Mouse (Mus musculus): Measurements from ENCODE around the gene Acot6. TPM values are rescaled to one million over a fixed set of nuclear protein-coding genes. Genes with fewer than 3 reads are reported as not detected.

Acot6 gene
- 2.9 and 6.7 TPM in 2 replicates for polyA plus RNA-seq (2012; rRNA removed; ENCODE audit: low replicate concordance)

DNA sequence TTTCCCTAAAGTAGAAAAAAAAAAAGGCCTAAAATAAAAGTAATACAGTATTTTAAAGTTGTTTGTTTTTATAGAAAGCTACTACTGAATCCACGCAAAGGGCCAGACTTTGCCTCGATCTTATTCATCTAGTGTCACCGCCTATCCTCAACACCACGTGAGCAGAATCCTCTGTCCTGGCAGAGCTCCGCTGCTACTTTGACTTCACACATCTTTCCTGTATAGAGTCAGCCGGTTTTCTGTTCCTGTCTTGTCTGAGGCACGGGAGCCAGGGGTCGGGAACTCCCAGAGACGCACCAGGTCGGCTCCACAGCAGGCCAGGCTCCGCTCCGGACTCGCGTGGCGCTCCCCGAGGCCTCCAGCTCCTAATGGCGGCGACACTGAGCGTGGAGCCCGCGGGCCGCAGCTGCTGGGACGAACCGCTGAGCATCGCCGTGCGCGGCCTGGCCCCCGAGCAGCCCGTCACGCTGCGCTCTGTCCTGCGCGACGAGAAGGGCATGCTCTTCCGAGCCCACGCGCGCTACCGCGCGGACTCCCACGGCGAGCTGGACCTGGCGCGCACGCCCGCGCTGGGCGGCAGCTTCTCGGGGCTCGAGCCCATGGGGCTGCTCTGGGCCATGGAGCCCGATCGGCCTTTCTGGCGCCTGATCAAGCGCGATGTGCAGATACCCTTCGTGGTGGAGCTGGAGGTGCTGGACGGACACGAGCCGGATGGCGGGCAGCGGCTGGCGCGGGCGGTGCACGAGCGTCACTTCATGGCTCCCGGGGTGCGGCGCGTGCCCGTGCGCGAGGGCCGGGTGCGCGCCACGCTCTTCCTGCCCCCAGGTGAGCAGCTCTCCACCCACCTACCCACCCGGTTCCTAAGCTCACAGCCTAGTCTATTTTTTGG lies at the start of gene Acot6:
Acot6 (plus strand) TSS at position 51 of the 889 bp plus-strand sequence.

DNA sequence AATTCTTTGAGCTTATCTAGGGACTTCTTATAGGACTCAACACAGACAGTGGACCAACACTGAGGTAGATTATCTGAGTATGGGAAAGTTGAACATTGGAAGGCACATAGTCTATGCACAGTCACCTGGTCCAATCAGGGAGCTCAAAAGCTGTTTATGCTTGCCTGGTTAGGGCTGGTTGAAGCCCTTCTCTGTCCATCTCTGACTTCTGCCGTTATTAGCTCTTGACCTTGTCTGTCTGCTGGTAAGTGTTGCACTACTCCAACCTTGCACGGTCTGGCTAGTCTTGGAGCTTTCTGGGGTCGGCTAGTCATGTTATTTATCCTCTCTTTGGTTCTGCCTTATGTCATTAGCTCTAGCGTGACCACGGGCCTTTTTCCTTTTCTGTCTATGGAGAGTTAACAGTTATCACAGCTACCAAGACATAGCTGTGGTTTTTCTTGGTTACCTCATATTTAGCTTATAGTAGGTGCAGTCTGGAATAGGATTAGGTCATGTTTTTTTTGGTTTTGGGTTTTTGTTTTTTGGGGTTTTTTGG lies 48.4 kb upstream of the Acot6 start, which contains the start of gene Acot3:
Acot3 (plus strand) TSS at position 208 of the 538 bp plus-strand sequence.

DNA sequence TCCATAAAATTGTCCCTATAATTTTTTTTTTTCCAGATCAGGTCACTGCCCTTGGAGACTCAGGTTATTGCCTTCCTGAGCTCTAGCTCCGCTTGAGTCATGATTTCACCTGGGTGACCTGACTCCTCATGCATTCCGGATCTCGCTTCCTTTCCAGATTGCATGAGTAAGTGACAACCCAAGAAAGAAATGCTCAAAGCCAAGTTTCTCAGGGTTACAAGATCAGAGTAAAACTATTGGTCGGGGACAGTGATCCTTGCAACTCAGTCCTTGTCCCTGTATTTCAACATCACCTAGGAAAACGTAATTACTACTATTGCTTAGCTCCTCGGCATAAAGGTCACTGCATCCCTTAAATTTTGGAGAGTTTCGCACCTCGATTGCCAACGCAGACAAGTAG lies 31.5 kb upstream of the Acot6 start, which contains the start of gene Acot5:
Acot5 (plus strand) TSS at position 340 of the 400 bp plus-strand sequence.

DNA sequence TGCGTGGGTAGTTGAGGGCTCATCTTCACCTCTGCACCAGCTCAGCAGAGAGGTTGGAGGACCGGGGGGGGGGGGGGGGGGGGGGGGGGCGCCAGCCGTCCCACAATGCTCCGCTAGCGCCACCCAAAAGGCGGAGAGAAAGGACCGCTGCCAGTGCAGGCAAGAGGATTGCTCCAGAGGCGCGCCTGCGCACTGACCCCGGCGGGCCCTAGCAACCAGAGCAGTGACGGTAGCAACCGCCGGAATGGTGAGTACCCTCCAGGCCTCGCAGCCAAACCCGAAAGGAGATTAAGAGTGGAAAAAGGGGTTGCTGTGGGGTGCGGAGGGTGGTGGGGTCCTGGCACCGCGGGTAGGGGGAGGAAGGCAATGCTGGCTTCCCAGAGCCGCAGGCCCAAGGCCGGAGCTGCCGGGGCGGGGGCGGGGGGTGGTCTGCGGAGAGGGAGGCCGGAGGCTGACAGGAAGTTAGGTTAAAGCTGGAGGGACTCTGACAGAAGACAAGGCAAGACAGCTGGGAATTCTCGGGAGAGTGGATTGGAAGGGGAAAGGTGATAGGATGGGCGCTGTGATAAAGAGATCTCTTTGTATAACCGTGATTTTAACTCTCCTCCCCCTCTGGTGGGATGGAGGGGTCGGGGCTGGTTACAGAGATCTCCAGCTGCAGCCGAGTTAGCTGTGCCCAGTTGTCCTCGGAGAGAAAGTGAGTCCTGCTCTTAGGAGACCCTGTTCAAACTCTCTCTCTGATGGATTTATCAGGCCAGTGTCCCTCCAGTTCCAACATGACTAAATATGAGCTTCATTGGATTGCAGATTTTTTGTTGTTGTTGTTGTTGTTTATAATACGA lies 13.9 kb downstream of the Acot6 start, which contains the start of gene Dnal1:
Dnal1 (plus strand) TSS at position 214 of the 842 bp plus-strand sequence.

DNA sequence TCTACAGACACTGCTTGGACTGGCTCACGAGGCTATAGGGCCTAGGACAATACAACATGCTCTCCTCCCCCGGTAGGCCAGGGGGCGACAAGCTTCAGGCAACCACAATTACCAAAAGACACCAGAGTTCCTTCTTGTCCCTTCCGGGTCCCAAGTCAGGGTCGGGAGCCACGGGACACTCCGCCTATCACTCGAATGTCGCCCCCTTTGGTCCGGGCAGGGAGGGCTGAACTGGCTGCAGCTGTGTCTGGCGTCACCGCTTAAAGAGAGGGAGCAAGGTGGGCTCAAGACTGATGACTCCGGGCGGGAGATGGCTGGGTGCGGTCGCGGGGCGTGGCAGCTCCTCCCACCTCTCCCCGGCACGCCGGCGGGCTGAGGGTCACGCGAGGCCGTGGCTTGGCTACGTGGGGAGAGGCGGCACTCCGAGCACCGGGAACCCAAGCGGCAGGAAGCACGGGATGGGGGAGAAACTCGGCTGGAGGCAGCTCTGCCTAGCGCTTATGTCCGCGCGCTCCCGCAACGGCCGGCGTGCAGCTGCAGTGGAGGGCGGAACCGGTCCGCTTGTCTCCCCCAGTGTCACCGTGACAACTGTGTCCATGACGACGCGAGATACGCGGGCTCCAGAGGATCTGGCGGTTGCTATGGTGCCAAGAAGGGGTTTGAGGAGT lies 47.6 kb downstream of the Acot6 start, which contains the start of gene Pnma1:
Pnma1 (minus strand) TSS at position 536 of the 668 bp plus-strand sequence.

Other genes starting within 250 kb of the Acot6 start
- gene Numb, start 178.7 kb upstream of the Acot6 start, polyA plus RNA-seq (2012; rRNA removed; ENCODE audit: low replicate concordance), result 53.2 and 55.1 TPM in 2 replicates
- 3.5 and 13.8 TPM in 2 replicates for gene Riox1, start 150.0 kb upstream of the Acot6 start, polyA plus RNA-seq (2012; rRNA removed; ENCODE audit: low replicate concordance)
- not detected in 2 replicates for gene Heatr4, start 115.8 kb upstream of the Acot6 start, polyA plus RNA-seq (2012; rRNA removed; ENCODE audit: low replicate concordance)
- gene Acot2, start 112.8 kb upstream of the Acot6 start, polyA plus RNA-seq (2012; rRNA removed; ENCODE audit: low replicate concordance), result 20.8 and 22.5 TPM in 2 replicates
- 0.85 and 18.0 TPM in 2 replicates for gene Acot1, start 91.2 kb upstream of the Acot6 start, polyA plus RNA-seq (2012; rRNA removed; ENCODE audit: low replicate concordance)
- gene Acot4, start 62.3 kb upstream of the Acot6 start, polyA plus RNA-seq (2012; rRNA removed; ENCODE audit: low replicate concordance), result 1.8 and 3.2 TPM in 2 replicates
- gene Gm49366, start 61.7 kb upstream of the Acot6 start, polyA plus RNA-seq (2012; rRNA removed; ENCODE audit: low replicate concordance), result not detected in 2 replicates
- gene Acot3, start 48.5 kb upstream of the Acot6 start, polyA plus RNA-seq (2012; rRNA removed; ENCODE audit: low replicate concordance), result not detected in 2 replicates
- 0.08 TPM in 1 of 2 replicates, not detected in the other for gene Acot5, start 31.3 kb upstream of the Acot6 start, polyA plus RNA-seq (2012; rRNA removed; ENCODE audit: low replicate concordance)
- gene Dnal1, start 13.7 kb downstream of the Acot6 start, polyA plus RNA-seq (2012; rRNA removed; ENCODE audit: low replicate concordance), result 2.8 and 6.8 TPM in 2 replicates
- 0.11 and 0.12 TPM in 2 replicates for gene Pnma1, start 47.8 kb downstream of the Acot6 start, polyA plus RNA-seq (2012; rRNA removed; ENCODE audit: low replicate concordance)
- 13.8 and 20.7 TPM in 2 replicates for gene Elmsan1, start 118.2 kb downstream of the Acot6 start, polyA plus RNA-seq (2012; rRNA removed; ENCODE audit: low replicate concordance)
- 21.2 and 34.9 TPM in 2 replicates for gene Ptgr2, start 184.6 kb downstream of the Acot6 start, polyA plus RNA-seq (2012; rRNA removed; ENCODE audit: low replicate concordance)
- gene Zfp410, start 216.2 kb downstream of the Acot6 start, polyA plus RNA-seq (2012; rRNA removed; ENCODE audit: low replicate concordance), result 30.1 and 36.9 TPM in 2 replicates

Measured in subcutaneous adipose tissue, adult 2 months (tissue).